9 mouse cellular contexts compared by ENCODE assay signal in the genomic region with DNA sequence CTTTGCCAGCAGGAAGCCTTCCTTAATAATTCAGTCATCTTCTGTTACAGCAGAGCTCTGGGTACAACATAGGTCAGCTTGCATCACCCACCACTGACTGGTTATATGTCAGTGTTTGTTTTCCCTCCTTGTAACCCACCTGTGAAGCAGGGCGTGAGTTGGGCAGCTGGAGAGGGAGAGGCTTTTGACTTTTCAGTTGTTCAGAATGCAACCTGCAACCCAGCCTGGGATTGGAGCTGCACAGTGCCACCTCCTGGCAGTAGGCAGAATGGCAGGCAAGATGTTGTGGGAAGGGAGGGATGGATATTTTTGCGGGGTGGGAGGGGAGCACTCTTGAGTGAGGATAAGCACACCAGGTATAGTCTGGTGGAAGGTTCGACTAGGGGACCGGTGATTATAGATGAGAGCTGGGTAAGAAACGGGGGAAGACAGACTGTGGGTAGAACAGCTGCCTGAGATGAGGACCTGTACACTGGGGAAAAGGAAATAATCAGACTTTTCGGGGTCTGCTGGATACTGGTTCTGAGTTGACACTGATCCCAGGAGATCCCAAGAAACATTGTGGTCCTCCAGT. TPM values are rescaled to one million over a fixed set of nuclear protein-coding genes. Genes with fewer than 3 reads are reported as not detected.
DNase-seq lines count a peak whose midpoint lies in the region; ATAC-seq and TF ChIP-seq lines count a peak whose summit lies in the region.
"Had no signal": no experiment of that assay in that cellular context is flagged by ENCODE, and none has a peak within 500 bp of the region (broad histone marks: within the 10 kb centered on the region; RNA-seq: fewer than 3 reads in every experiment).

No protein-coding gene starts in this region.

- H3K27ac ChIP-seq in kidney, adult 2 months (ENCODE audit: insufficient read depth, low read depth, low read length): no peak overlapping the region
- no peak overlapping the region for H3K27ac ChIP-seq in kidney, embryonic 15.5 days
- no peak overlapping the region for H3K27ac ChIP-seq in hindbrain, embryonic 11.5 days (ENCODE audit: low read depth, low read length)
- H3K27ac ChIP-seq in midbrain, embryonic 15.5 days: no peak overlapping the region
- H3K27ac ChIP-seq: embryonic facial prominence, embryonic 15.5 days had no signal

- H3K4me2 ChIP-seq in kidney, embryonic 15.5 days: no peak overlapping the region
- H3K4me2 ChIP-seq in hindbrain, embryonic 11.5 days (replicated peaks; ENCODE audit: low read depth, low read length): no peak overlapping the region
- no peak overlapping the region for H3K4me2 ChIP-seq in midbrain, embryonic 15.5 days
- H3K4me2 ChIP-seq: embryonic facial prominence, embryonic 15.5 days had no signal

- H3K9me3 ChIP-seq in kidney, embryonic 15.5 days (replicated peaks): no peaks in the 10 kb centered on the region
- H3K9me3 ChIP-seq in hindbrain, embryonic 11.5 days (ENCODE audit: control insufficient read depth, low read length): no peaks in the 10 kb centered on the region
- no peaks in the 10 kb centered on the region for H3K9me3 ChIP-seq in midbrain, embryonic 15.5 days
- H3K9me3 ChIP-seq: embryonic facial prominence, embryonic 15.5 days had no signal

- no peak overlapping the region for H3K9ac ChIP-seq in kidney, embryonic 15.5 days
- H3K9ac ChIP-seq in hindbrain, embryonic 11.5 days (ENCODE audit: low read depth, low read length): no peak overlapping the region
- no peak overlapping the region for H3K9ac ChIP-seq in midbrain, embryonic 15.5 days
- H3K9ac ChIP-seq: embryonic facial prominence, embryonic 15.5 days had no signal

- no peak; the same call in 1 of the 2 replicates for ATAC-seq in kidney, embryonic 15.5 days (replicated peaks; ENCODE audit: low FRiP score)
- peak; percentile 39 for ATAC-seq in hindbrain, embryonic 11.5 days (ENCODE audit: low FRiP score)
- ATAC-seq in midbrain, embryonic 15.5 days (replicated peaks): peak; percentile 65

- peak; percentile 98 for TF ChIP-seq CTCF in kidney, adult 2 months (conservative IDR thresholded peaks at IDR 0.05; ENCODE audit: insufficient read depth, insufficient read length, low read depth, low read length)

- no peak for TF ChIP-seq POLR2A in kidney, adult 2 months (IDR thresholded peaks at IDR 0.05; ENCODE audit: low read depth, low read length)

- no peaks in the 10 kb centered on the region for H3K27me3 ChIP-seq in kidney, adult 2 months (replicated peaks; ENCODE audit: control insufficient read depth, insufficient read depth, low read length)
- peaks cover 22% of the 10 kb centered on the region for H3K27me3 ChIP-seq in kidney, embryonic 15.5 days
- H3K27me3 ChIP-seq in hindbrain, embryonic 11.5 days (ENCODE audit: control insufficient read depth, insufficient read depth, low read length): peaks cover 2% of the 10 kb centered on the region; the same call in 1 of the 2 replicates
- H3K27me3 ChIP-seq in midbrain, embryonic 15.5 days (replicated peaks): peaks cover 7% of the 10 kb centered on the region
- H3K27me3 ChIP-seq in splenic B cell, adult 2 months (ENCODE audit: control insufficient read depth, insufficient read depth, low read length, poor library complexity, severe bottlenecking): no peaks in the 10 kb centered on the region

- no peaks in the 10 kb centered on the region for H3K36me3 ChIP-seq in kidney, adult 2 months (ENCODE audit: control insufficient read depth, insufficient read depth, low read length)
- H3K36me3 ChIP-seq in kidney, embryonic 15.5 days: no peaks in the 10 kb centered on the region
- H3K36me3 ChIP-seq in hindbrain, embryonic 11.5 days (ENCODE audit: control insufficient read depth, insufficient read depth, low read length): no peaks in the 10 kb centered on the region
- no peaks in the 10 kb centered on the region for H3K36me3 ChIP-seq in midbrain, embryonic 15.5 days (replicated peaks)
- no peaks in the 10 kb centered on the region for H3K36me3 ChIP-seq in splenic B cell, adult 2 months (ENCODE audit: control insufficient read depth, insufficient read depth, low read length, poor library complexity, severe bottlenecking)
- H3K36me3 ChIP-seq: embryonic facial prominence, embryonic 15.5 days had no signal

- peaks cover 13% of the 10 kb centered on the region for H3K4me1 ChIP-seq in kidney, adult 2 months (ENCODE audit: control insufficient read depth, insufficient read depth, low read length)
- H3K4me1 ChIP-seq in kidney, embryonic 15.5 days: peaks cover 20% of the 10 kb centered on the region
- H3K4me1 ChIP-seq in hindbrain, embryonic 11.5 days (replicated peaks; ENCODE audit: control insufficient read depth, insufficient read depth, low read length): no peaks in the 10 kb centered on the region
- H3K4me1 ChIP-seq in midbrain, embryonic 15.5 days: no peaks in the 10 kb centered on the region
- H3K4me1 ChIP-seq: embryonic facial prominence, embryonic 15.5 days had no signal

- peak; percentile 75 for DNase-seq in kidney, adult 2 months
- DNase-seq in ZHBTc4 (ENCODE audit: low read depth, low spot score): peak; percentile 73
- DNase-seq in embryo, embryonic 9.5 days (ENCODE audit: extremely low spot score): peak; percentile 68
- peak; percentile 82 for DNase-seq in hindbrain, embryonic 11.5 days (ENCODE audit: low spot score)
- peak; percentile 75 for DNase-seq in liver
- peak; percentile 52 for DNase-seq in splenic B cell, adult 2 months (ENCODE audit: low read depth, low spot score)

- H3K4me3 ChIP-seq in kidney, adult 2 months (ENCODE audit: insufficient read depth, low read depth, low read length): no peak overlapping the region
- no peak overlapping the region for H3K4me3 ChIP-seq in kidney, embryonic 15.5 days (replicated peaks)
- H3K4me3 ChIP-seq in hindbrain, embryonic 11.5 days (ENCODE audit: low read depth, low read length): no peak overlapping the region
- no peak overlapping the region for H3K4me3 ChIP-seq in midbrain, embryonic 15.5 days
- H3K4me3 ChIP-seq: embryonic facial prominence, embryonic 15.5 days had no signal

- 19% methylated on average over 6 of the region's 6 CpGs for WGBS in kidney, adult 2 months
- WGBS in kidney, embryonic 15.5 days: 23% methylated on average over 6 of the region's 6 CpGs
- 22% methylated on average over 6 of the region's 6 CpGs for WGBS in hindbrain, embryonic 11.5 days
- 17% methylated on average over 6 of the region's 6 CpGs for WGBS in midbrain, embryonic 15.5 days

RNA-seq across cellular contexts. Expression of gene Pdzk1ip1, which starts 2.9 kb away (rescaled TPM):
- 3,641 and 4,008 TPM in 2 replicates for polyA plus RNA-seq in kidney, adult 2 months (2012; rRNA removed)
- 161 and 191 TPM in 2 replicates for polyA plus RNA-seq in kidney, embryonic 15.5 days (2015; fragmentation: Nextera tagmentation; extraction: Ambion mirVana)
- 12.8 and 16.0 TPM in 2 replicates for polyA plus RNA-seq in hindbrain, embryonic 11.5 days (2014; fragmentation: Nextera tagmentation; extraction: Ambion mirVana)
- polyA plus RNA-seq in midbrain, embryonic 15.5 days (2015; fragmentation: Nextera tagmentation; extraction: Ambion mirVana): 3.0 and 3.8 TPM in 2 replicates

RNA-seq across cellular contexts. Expression of gene Tal1, which starts 29.4 kb away (rescaled TPM):
- 1.7 and 1.8 TPM in 2 replicates for polyA plus RNA-seq in kidney, adult 2 months (2012; rRNA removed)
- 1.1 and 1.4 TPM in 2 replicates for polyA plus RNA-seq in kidney, embryonic 15.5 days (2015; fragmentation: Nextera tagmentation; extraction: Ambion mirVana)
- polyA plus RNA-seq in hindbrain, embryonic 11.5 days (2014; fragmentation: Nextera tagmentation; extraction: Ambion mirVana): 8.6 and 10.3 TPM in 2 replicates
- polyA plus RNA-seq in midbrain, embryonic 15.5 days (2015; fragmentation: Nextera tagmentation; extraction: Ambion mirVana): 7.9 and 8.5 TPM in 2 replicates

RNA-seq across cellular contexts. Expression of gene Cyp4x1, which starts 48.5 kb away (rescaled TPM):
- polyA plus RNA-seq in kidney, adult 2 months (2012; rRNA removed): 0.04 and 0.06 TPM in 2 replicates
- 0.57 and 0.86 TPM in 2 replicates for polyA plus RNA-seq in kidney, embryonic 15.5 days (2015; fragmentation: Nextera tagmentation; extraction: Ambion mirVana)
- polyA plus RNA-seq in hindbrain, embryonic 11.5 days (2014; fragmentation: Nextera tagmentation; extraction: Ambion mirVana): 0.75 and 0.79 TPM in 2 replicates
- 10.7 and 11.0 TPM in 2 replicates for polyA plus RNA-seq in midbrain, embryonic 15.5 days (2015; fragmentation: Nextera tagmentation; extraction: Ambion mirVana)

Comparison
In these comparisons a context has a peak if more than half of its experiments do, and no peak if none do; other contexts are left out.
1. RNA of gene Pdzk1ip1, which starts 2.9 kb away (polyA plus RNA-seq): 3,641 to 4,008 TPM in kidney, adult 2 months; 161 to 191 TPM in kidney, embryonic 15.5 days, 12.8 to 16.0 TPM in hindbrain, embryonic 11.5 days and 3.0 to 3.8 TPM in midbrain, embryonic 15.5 days; every median in the first group is over 10 times any median in the second.
2. Peak in every context shown above with its lines, with median percentiles within 50 percentile points of each other: DNase-seq.